Mouse (Mus musculus) bone marrow macrophage, adult 2 months (primary cell): Measurements from ENCODE around the gene Abcd3.

Experiments
- CTCF ChIP-seq: IDR thresholded peaks from 2 replicates; pipeline ENCODE4 v1.5.1; 2012; ENCODE audit warnings: low read depth, mild to moderate bottlenecking, low read length, moderate library complexity
- POLR2A ChIP-seq: IDR thresholded peaks from 2 replicates; pipeline ENCODE4 v1.6.1; 2012; ENCODE audit warnings: mild to moderate bottlenecking, low read depth, low read length, borderline replicate concordance

GRCm38 (mm10) chr3:121790442-121790841 lies 24.7 kb downstream of the Abcd3 start:
- no peak for TF ChIP-seq CTCF
- TF ChIP-seq POLR2A: no peak
